Mouse (Mus musculus): ENCODE results near the gene Hepacam.
A peak's percentile ranks its signal among the peaks of the same experiment; 100 is the strongest.

Gene Hepacam

DNA sequence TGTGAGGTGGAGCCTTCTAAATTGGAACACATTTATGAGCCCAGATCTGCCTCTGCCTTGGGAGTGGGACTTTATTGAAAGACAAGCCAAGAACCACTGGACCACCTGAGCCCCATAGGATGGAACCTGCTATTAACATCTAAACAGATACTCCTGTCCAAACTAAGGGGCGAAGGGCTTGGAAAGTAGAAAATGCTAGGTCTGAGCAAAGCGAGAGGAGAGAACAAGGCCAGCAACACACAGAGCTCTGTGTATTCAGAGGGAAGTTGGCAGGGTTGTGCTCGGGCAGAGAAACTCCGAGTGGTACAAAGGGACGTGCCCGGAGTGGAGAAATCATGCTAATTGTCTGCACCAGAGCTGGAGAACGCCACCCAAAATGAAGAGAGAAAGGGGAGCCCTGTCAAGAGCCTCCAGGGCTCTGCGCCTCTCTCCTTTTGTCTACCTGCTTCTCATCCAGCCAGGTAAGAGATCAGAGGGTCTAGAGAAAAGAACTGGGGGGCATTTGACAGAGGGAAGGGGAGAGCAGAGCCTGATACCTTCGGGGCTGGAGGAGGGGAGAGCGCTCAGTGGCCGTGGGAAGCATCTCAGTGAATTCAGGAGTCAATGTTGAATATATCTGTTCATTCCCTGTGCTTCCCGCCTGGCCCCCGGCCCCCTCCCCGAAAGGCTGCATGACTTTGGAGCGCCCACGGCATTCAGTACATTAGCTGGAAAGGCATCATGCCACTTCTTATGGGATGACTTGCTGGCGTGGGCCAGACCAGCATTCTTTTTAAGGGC lies at the start of gene Hepacam:
Gene Hepacam (plus strand): TSS at position 51 of the 780 bp plus-strand sequence.
- DNase-seq = no peak

DNA sequence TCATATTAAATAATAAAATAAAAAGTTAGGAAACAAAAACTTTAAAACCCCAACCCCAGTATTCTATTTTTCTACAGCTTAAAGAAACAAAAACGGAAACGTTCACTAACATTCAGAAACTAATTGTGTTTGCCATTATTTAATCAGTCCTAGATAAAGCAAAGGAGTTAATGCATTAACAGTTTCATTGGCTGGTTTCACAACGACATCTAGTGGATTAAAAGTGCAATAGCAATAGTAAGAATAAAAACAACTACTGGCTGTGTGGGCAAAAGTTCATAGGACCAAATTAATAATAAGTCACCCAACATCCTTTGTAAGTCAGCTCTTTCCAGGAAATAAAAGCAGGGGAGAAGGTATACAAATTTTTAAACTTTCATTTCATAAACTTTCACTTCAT lies 37.7 kb upstream of the Hepacam start:
- no peak for DNase-seq

DNA sequence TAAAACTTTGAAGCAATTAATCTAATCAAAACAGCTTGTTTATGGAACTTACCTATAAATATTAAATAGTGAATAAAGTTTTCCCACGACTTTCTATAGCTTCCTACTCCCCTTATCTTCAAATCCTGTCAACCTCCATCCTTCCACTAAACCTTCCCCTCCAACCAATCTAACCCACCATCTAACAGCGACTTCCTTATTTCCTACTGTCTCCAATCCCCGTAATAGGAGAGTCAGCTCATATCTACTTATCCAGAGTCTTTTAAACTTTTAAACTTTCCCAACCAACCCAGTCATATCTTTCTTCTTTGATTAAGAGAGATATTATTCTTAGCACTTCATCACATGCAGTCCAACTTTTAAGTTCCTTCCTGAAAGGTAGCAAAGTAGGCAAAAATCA lies 21.7 kb upstream of the Hepacam start:
- DNase-seq = no peak

DNA sequence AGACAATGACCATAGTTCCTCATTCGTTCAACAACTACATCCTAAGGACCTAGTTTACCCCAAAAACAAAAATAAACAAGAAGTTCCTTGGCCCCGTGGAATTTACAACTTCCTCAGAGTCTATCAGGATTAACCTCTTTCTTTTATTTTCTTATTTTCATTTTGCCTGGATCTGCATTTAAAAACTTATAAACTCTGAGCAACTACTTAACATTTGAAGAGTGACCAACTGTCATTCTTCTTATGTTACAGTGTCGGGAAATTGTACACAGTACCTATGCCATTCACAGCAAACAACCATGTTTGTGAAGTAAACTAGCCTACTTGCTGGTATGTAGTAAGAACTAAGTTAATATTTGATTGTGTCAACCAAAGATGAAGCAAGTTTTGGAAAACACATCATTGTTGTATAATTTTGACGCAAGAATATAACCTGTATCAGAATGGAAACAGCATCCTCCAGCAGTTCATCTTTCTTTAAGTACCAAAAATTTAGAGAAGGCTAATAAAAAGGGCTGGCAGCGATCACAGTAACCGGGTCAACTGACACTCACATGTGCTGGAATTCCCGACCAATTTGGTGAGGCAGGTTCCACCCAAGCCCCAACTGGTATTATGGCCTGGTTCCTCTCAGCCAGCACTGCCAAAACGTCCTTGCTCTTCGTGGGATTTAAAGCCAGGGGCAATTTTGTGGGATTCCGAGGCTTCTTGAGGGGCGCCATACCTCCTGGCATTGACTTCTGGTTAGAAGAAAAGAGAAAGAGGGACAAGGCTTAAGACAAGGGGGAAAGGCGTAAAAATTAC lies 19.8 kb upstream of the Hepacam start:
- peak; percentile 24 for DNase-seq

DNA sequence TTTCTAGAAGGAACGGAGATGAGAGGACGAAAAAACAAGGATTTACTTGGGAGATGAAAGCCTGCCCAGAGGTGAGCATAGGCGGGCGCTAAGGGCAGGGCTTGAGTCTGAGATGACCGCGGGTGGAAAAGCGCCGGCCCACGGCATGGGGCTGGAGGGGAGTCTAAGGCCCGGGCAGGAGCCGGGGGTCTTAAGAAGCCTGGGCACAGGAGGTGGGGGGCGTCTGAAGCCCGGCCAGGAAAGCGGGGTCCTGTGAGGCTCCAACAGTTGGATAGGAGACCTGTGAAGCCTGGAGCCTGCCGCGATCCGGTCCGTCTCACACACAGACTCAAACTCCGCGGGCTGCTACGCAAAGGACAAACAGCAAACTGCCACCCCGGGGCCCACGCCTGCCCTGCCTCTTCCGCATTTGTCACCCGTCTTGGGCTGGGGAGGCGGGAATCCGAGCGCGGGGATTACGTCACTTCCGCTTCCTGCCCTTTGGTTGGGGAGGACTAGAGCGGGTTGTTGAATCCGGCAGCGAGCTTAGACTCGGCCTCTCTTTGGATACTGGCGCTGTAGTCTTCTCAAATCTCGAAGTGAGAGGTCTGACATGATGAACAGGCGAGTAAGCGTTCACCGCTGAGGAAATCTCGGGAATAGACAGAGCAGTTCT lies 19.0 kb upstream of the Hepacam start, which contains the start of gene Ccdc15:
Gene Ccdc15 (minus strand): TSS at position 445 of the 655 bp plus-strand sequence.
- DNase-seq = peak; percentile 97

DNA sequence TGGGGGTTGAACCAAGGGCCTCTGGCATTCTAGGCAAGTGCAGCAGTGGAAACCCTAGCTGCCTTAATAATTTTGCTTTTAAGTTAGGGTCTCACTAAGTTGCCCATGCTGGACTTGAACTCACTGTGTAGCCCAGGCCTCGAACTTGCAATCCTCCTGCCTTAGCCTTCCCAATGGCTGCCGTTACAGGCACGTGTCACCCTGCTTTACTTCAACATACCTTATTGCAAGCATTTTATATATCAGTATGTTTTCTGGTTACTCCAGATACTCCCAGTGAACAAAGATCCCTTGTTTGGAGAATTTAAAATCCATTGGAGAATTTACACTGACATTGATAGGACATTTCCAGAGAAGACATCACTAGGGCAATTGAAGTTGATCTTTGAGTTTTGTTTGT lies 18.1 kb upstream of the Hepacam start:
- DNase-seq = peak; percentile 17

DNA sequence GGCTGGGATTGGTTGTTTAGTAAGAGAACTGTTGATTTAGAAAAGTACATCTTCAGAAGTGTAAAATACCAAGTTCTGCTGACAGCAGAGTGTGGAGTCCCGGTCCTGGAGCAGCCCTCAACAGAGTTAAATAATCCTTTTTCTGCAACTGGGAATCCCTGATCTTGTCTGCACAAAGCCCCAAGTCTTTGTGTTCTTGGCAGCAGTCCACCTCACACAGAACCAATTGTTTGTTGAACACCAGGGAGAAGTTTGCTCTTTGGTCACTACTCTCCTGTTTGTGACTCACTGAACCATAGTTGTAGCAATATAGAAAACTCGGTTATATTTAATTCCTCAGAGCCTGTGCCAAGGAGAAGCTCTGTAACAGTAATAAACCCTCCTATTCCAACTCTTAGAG lies 15.9 kb upstream of the Hepacam start:
- DNase-seq = no peak

DNA sequence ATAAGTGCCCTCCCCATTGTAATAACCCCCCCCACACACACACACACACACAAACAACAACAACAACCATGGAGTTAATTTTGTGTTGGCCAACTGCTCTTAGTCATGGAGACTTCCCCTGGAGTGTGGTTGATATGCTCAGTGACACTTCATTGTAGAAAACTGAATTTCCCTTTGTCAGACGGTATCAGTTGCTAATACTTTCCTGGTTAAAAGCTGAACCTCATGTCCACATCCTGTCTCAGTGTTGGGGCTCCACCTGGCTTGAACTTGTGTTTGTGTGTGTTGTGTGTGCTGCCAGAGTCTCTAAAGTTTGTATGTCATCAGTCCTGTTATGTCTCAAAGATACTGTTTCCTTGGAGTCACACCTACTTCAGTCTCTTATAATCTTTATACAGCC lies 12.7 kb upstream of the Hepacam start:
- no peak for DNase-seq

DNA sequence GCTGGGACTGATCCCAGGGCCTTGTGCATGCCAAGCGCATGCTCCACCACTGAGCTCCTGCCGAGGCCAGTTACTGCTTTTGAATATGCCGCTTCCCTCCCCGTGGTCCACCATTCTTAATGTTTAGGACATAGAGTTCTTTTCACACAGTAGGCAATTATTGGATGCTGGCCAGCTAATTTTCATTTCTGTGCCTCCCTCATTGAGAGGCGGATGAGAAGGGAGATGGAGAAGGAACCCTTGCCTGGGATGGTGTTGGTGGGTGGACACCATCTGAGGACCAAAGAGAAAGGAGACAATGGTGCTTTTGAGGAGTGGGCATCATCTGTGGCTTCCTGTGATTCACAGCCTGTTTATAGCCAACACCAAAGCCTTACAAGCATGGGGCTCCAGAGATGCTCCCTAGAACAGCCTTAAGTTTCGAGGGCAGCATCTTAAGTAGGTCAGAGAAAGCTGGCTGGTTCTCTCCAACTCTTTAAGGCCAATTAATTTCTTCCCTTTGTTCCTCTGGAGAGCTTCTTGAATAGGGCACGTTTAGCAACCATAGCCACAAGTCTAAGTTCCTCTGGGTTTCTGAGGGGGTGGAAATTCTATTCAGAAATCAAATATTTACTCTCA lies 8.3 kb upstream of the Hepacam start:
- DNase-seq = no peak

DNA sequence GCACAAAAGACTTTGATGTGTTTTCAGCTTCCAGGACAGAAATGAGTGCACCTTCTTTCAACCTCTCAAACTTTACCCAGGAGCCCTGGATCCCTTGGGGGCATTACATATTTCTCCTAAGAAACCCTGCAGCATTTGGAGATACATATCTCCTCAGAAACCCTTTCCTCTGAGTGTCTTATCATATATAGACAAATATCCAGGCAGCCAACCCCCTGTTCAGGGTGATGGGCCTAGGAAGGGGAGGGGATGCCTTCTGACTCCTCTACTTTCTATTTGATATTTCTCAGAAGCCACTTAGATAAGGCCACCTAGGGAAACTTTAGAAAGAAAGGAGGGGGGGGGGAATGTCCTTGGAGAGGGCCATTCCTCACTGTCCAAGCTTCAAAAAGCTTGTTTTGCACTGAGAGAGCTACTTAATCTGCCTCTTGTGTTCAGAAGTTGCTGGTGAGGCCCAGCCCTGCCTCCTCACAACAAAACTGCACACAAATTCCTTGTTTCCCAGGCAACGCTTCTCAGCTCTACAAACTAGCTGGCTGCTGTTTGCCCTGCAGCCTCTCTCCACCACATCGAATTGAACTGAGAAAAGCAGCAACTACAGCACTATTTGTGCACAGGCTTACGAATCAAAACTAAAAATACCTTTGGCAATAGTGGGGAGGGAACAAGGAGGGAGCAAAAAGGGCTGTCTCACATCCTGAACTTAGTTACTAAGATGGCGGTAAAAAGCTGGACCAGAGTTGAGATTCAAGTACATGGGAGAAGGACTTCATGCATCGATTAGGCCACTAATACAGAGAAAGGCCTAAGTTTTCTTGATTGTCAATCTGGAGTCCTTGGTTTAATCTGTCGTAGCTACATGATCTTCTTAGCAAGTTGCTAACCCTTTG lies 7.6 kb upstream of the Hepacam start:
- no peak for DNase-seq

DNA sequence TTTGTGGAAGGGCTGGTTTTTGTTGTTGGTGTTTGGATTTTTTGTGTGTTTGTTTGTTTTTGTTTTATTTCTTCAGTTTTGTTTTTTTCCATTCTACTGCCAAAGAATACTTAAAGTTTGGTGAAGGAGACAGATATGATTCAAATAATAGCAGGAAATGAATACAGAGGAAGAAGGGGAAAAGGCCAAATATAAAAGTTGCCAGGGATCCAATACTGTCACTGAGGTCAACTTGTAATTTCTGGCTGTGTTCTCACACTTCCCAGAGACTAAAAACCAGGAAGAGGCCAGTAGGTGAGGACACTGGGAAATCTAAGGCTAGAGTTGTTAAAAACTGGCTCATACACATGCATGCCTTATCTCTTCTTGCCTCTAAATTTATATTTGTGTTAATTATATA lies 5.1 kb upstream of the Hepacam start:
- DNase-seq = no peak

DNA sequence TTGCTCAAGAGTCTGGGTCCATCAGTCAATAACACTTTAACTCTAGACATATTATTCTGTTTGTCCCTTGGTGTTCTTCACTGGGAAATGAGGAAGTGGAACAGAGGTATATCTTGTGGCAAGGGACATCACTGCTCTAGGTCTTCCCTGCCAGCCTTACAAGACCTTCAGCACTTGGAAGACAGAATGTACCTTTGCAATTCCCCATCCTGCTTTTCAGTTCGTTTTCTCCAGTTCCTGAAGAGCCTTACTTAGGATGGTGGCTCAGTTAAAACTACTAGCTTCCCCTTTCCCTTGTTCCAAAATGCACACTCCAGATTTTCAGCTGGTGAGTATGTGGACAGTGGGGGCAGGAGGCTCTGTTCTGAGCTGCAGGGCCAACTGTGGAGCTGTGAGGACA lies 4.3 kb upstream of the Hepacam start:
- no peak for DNase-seq

DNA sequence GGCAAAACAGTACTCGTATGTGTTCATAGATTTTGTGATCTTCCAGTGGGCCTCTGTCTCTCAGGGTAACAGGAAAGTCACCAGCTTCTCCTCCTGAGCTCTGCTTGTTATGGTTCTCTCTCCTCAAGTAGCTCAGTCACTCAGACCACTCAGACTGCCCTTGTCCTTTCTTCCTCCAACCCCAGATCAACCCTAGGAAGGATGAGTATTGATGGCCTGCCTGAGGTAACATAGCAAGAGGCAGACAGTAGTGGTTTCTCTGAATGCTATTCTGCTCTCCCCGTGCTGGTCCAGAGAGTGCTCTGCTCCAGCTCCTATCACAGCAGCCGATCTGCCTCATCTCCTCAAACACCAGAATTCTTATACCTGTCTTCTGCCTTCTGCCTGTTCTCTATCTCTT lies 3.6 kb upstream of the Hepacam start:
- DNase-seq = no peak

DNA sequence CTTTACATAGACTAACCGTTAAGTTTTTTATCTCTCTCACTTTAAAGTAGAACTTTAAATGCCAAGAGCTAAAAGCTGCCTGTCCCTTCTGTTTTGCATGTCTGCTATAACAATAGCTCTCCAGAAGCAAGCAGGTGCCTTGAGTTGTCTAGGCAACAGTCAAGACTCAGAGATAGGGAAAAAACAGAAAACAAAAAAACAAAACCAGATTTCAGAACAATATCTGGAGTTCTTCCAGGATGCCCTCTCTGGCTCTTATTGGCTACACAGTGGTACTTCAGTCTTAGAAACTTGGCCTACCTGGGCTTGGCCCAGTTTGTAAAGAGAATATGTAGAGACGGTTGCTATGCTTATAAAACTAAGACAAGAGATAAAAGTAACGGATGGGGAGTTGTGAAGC lies 2.8 kb upstream of the Hepacam start:
- no peak for DNase-seq

DNA sequence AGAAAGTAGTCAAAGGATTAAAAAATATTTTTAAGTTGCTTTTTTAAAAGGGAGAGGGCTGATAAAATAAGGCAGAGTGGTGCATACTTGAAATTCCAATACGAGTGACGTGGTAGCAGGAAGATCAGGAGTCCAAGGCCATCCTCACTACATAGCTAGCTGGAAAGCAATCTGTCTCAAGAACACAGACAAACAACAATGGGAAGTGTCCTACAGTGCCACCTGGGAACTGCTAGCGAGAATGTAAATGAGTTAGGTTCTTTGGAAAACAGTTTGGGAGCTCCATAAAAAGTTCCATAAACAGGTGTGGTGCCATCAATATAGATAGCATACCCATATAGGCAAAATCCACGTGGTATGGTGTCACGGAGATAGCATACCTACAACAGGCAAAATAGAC lies 1.4 kb upstream of the Hepacam start:
- no peak for DNase-seq

DNA sequence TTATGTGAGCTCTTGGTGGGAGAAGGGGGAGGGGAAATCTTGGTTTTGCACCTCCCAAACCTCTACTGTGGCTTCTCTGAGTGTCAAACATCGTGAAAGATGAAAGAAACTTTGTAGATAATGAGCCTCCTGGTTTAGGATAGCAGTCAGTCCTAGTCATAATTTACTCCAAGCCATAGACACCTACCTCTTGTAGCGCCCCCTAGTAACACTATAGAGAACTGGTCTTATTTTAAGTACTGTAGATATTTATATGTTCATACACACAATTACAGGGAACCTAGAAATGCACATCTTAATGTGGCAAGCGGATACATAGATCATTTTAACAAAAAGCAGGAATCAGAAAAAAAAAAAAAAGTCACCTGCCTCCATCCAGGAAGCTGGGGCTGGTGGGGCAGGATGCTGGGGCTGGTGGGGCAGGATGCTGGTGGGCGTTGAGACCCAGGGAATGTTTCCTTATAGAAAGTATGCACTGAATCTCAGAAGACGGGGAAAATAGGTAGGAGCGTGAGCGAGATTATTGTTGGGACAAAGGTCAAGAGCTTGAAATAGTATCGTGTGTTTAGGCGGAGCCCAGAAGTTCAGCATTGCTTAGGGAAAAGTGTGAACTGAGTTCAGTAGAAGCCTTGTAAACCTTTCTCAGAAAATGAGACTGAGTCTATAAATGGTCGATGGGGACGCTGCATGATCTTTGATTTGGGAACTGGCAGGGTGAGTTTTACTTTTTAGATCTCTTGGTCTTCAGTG lies 1.1 kb downstream of the Hepacam start:
- no peak for DNase-seq

DNA sequence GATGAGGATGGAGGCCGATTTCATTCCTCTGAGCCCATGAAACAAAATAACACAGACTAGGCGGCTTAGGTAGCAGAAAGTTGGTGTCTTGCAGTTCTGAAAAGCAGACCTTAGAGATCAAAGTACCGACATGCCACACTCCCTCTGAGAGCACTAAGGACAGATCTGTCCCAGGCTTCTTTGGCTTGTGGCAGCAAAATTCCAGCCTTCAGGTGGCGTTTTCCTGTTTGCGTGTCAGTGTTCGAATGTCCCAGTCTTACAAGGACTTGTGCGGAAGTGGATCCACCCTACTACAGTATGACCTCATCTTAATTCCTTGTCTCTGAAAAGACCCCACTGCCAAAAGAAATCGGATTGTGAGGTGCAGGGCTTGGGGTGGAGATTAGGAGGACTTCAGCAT lies 1.7 kb downstream of the Hepacam start:
- DNase-seq = no peak

DNA sequence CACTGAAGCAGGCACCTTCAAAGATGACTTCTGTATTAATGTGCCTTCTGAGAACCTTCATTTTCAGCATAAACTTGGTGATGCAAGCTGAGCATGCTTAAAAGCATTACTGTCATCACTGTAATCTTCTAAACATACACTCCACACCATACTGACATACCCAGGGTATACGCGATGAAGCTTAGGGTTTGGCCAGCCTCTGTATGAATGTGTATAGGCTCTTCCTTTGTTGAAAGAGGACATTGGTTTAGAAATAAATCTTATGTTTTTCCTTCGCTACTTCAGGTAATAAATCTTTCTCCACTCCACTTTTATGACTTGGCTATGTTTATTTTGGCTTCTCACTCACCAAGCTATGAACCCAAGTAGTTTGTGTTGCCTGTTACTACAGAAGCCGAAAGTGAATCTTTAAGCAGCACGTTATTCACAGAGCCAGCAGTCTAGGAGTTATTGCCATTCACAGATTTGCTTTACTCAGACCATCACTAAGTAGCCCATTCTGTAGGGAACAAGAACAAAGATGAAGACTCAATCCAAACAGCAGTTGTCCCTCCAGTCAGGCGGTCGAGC lies 4.2 kb downstream of the Hepacam start:
- no peak for DNase-seq

DNA sequence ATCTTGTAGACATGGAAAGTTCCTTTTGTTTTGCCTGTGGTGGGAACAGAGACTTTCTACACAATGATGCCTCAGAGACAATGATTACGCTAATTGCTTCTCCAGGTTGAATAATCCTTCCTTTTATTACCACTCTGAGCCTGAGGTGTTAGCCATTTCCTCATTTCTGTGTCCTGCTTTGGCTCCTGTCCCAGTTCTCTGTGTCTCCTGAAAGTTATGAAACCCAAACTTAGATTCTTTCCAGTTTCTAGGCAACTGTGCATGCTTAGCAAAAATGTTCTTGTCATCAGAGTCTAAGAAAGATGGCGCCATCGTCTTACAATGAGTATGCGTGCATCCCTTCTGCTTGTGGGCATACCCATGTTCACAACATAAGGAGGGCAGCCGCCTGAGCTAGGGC lies 8.6 kb downstream of the Hepacam start:
- no peak for DNase-seq

DNA sequence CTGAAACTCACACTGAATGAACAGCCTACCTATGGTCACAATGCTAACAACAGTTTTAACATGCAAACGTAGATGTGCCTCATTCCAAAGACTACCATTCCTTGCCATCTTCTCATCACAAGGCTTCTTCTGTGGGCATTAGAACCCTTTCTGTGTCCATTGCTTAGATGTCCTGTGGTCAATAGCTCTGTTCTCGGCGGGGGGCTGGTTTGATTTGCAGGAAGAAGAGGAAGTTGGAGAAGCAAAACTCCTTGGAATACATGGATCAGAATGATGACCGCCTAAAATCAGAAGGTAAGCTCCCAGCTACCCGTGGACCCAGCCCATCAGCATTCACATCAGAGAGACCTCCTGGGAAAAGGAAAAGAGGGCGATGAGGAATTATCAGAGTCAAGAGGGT lies 16.0 kb downstream of the Hepacam start:
- no peak for DNase-seq
